Mouse (Mus musculus): ENCODE data around the gene Tmem79. TPM values are rescaled to one million over a fixed set of nuclear protein-coding genes. Genes with fewer than 3 reads are reported as not detected.
"Not testable (repeated sequence)": the region's sequence is repeated elsewhere in the genome, so short reads cannot be mapped to it uniquely, and the experiment has no call there.

The Tmem79 gene
- polyA plus RNA-seq, 1 experiment from 2014 or later = 1.2 TPM

- H3K9ac ChIP-seq (ENCODE audit: low read depth, low read length); H3K9me3 ChIP-seq (replicated peaks; ENCODE audit: control insufficient read depth, low read length, poor library complexity, severe bottlenecking); H3K4me1 ChIP-seq (ENCODE audit: control insufficient read depth, insufficient read depth, low read length); ATAC-seq; H3K36me3 ChIP-seq (ENCODE audit: control insufficient read depth, insufficient read depth, low read length); H3K27ac ChIP-seq (ENCODE audit: low read length); H3K27me3 ChIP-seq (ENCODE audit: control insufficient read depth, insufficient read depth, low read depth, low read length); H3K4me3 ChIP-seq (ENCODE audit: low read depth, low read length); H3K4me2 ChIP-seq (ENCODE audit: low read length): not testable (repeated sequence)
- WGBS = 93% methylated on average over 7 of the region's 7 CpGs
Measured at GRCm38 (mm10) chr3:88368511-88368910, 32.6 kb upstream of the Tmem79 start.

- H3K27ac ChIP-seq (ENCODE audit: low read length); H3K4me2 ChIP-seq (ENCODE audit: low read length); H3K9ac ChIP-seq (ENCODE audit: low read depth, low read length); H3K36me3 ChIP-seq (ENCODE audit: control insufficient read depth, insufficient read depth, low read length); H3K9me3 ChIP-seq (replicated peaks; ENCODE audit: control insufficient read depth, low read length, poor library complexity, severe bottlenecking); H3K27me3 ChIP-seq (ENCODE audit: control insufficient read depth, insufficient read depth, low read depth, low read length); H3K4me3 ChIP-seq (ENCODE audit: low read depth, low read length); H3K4me1 ChIP-seq (ENCODE audit: control insufficient read depth, insufficient read depth, low read length): not testable (repeated sequence)
- WGBS = 50% methylated on average over 3 of the region's 7 CpGs
- 0 out of 2 replicates have a peak, but pooled peaks have one; percentile 33 for ATAC-seq
Measured at GRCm38 (mm10) chr3:88367517-88367916, 31.6 kb upstream of the Tmem79 start.

DNA sequence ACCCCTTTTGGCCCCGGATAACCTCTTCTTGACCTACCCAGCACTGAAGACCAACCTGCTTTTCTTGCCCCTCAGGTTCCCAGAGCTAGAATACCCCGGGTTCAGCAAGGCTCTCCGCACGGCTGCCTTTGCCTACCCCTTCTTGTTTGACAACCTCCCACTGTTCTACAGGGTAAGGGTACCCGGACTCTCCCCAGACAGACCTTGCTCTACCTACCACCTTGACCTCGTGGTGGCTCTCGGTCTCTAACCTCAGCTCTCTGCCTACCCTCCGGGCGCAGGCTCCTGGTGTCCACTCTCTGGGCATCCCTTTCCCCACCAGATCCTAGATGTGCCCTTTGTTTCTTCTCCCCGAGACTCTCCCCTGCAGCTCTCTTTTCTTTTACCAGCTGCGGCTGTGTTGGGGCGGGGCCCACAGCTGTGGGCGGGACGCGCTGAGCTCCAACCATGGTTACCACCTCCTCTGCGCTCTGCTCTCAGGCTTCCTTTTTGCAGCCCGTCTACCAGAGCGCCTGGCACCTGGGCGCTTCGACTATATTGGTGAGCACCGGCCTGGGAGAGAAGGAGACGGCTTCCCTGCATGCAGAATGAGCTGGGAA is 31.0 kb upstream of the Tmem79 start:
- peak overlapping the region; percentile 35; the same call in 1 of the 2 replicates for H3K4me2 ChIP-seq (ENCODE audit: low read length)
- peak overlapping the region; percentile 20 for H3K4me3 ChIP-seq (ENCODE audit: low read depth, low read length)
- H3K9me3 ChIP-seq (replicated peaks; ENCODE audit: control insufficient read depth, low read length, poor library complexity, severe bottlenecking); H3K27me3 ChIP-seq (ENCODE audit: control insufficient read depth, insufficient read depth, low read depth, low read length); H3K9ac ChIP-seq (ENCODE audit: low read depth, low read length); H3K4me1 ChIP-seq (ENCODE audit: control insufficient read depth, insufficient read depth, low read length); H3K36me3 ChIP-seq (ENCODE audit: control insufficient read depth, insufficient read depth, low read length); H3K27ac ChIP-seq (ENCODE audit: low read length): not testable (repeated sequence)
- peak; percentile 80 for ATAC-seq
- WGBS = 1% methylated on average over 15 of the region's 22 CpGs

DNA sequence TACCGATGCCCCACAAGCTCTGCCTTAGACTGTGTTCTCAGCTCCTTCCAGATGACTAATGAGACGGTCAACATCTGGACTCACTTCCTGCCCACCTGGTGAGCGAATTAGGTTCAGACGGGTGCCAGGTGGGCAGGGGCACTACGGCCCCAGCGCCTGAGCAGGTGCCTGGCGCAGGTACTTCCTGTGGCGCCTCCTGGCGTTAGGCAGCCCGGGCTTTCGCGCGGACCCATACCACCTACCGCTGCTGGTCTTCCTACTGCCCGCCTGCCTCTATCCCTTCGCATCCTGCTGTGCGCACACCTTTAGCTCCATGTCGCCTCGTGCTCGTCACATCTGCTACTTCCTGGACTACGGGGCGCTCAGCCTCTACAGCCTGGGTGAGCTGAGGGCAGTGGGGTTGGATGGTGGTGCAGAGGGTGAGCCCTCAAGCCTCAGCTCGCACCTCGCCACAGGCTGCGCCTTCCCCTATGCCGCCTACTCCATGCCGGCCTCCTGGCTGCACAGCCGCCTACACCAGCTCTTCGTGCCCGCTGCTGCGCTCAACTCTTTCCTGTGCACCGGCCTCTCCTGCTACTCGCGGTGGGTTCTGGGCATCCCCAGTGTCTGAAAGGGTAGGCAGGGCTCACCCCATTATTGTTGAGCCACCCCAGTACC is 29.9 kb upstream of the Tmem79 start:
- ATAC-seq = no peak
- Histone ChIP-seq H3K9ac (ENCODE audit: low read depth, low read length) (no peak overlapping the region), H3K4me1 (ENCODE audit: control insufficient read depth, insufficient read depth, low read length) (no peaks in the 10 kb centered on the region), H3K9me3 (replicated peaks; ENCODE audit: control insufficient read depth, low read length, poor library complexity, severe bottlenecking) (peaks cover 2% of the 10 kb centered on the region; the same call in 1 of the 2 replicates), H3K36me3 (ENCODE audit: control insufficient read depth, insufficient read depth, low read length) (peaks cover 14% of the 10 kb centered on the region), H3K4me3 (ENCODE audit: low read depth, low read length) (no peak overlapping the region), H3K4me2 (ENCODE audit: low read length) (no peak overlapping the region), H3K27ac (ENCODE audit: low read length) (no peak overlapping the region), H3K27me3 (ENCODE audit: control insufficient read depth, insufficient read depth, low read depth, low read length) (peaks cover 4% of the 10 kb centered on the region; the same call in 1 of the 2 replicates)
- WGBS = 33% methylated on average over 34 of the region's 34 CpGs

- Histone ChIP-seq H3K4me2 (ENCODE audit: low read length) (no peak within 1 kb of the TSS), H3K4me1 (ENCODE audit: control insufficient read depth, insufficient read depth, low read length) (no peaks in the 10 kb centered on the region), H3K27me3 (ENCODE audit: control insufficient read depth, insufficient read depth, low read depth, low read length) (peaks cover 4% of the 10 kb centered on the region; the same call in 1 of the 2 replicates), H3K9ac (ENCODE audit: low read depth, low read length) (no peak within 1 kb of the TSS), H3K4me3 (ENCODE audit: low read depth, low read length) (no peak within 1 kb of the TSS), H3K36me3 (ENCODE audit: control insufficient read depth, insufficient read depth, low read length) (peaks cover 28% of the 10 kb centered on the region), H3K9me3 (replicated peaks; ENCODE audit: control insufficient read depth, low read length, poor library complexity, severe bottlenecking) (no peaks in the 10 kb centered on the region), H3K27ac (ENCODE audit: low read length) (no peak within 1 kb of the TSS)
- 4% methylated on average over 16 of the region's 16 CpGs for WGBS
- ATAC-seq = no peak
Measured at GRCm38 (mm10) chr3:88364337-88364736, 28.4 kb upstream of the Tmem79 start, which contains the start of gene Paqr6. Paqr6 (plus strand) TSS chr3:88364584.

DNA sequence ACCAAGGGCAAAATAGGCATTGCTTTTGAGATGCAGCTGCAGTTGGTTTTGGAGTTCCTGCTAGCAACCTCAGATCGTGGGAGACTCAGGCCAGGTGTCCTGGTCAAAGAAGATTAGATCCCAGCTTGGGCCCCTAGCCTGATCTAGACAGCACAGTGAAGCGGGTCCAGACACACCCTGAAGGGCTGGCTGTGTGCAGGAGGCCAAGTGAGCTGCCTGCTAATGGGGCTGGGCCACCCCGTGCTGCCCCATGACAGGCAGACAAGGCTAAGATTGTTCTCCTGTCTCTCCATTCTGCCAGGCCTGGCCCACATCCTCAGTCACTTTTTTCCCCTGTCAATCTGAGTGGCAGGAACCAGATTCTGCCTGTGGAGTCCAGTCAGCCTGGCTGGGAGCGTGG is 27.8 kb upstream of the Tmem79 start:
- 53% methylated on average over 4 of the region's 4 CpGs for WGBS
- Histone ChIP-seq H3K4me1 (ENCODE audit: control insufficient read depth, insufficient read depth, low read length) (no peaks in the 10 kb centered on the region), H3K9me3 (replicated peaks; ENCODE audit: control insufficient read depth, low read length, poor library complexity, severe bottlenecking) (no peaks in the 10 kb centered on the region), H3K27ac (ENCODE audit: low read length) (no peak overlapping the region), H3K27me3 (ENCODE audit: control insufficient read depth, insufficient read depth, low read depth, low read length) (peaks cover 4% of the 10 kb centered on the region; the same call in 1 of the 2 replicates), H3K4me3 (ENCODE audit: low read depth, low read length) (no peak overlapping the region), H3K9ac (ENCODE audit: low read depth, low read length) (no peak overlapping the region), H3K36me3 (ENCODE audit: control insufficient read depth, insufficient read depth, low read length) (peaks cover 31% of the 10 kb centered on the region), H3K4me2 (ENCODE audit: low read length) (no peak overlapping the region)
- no peak for ATAC-seq

DNA sequence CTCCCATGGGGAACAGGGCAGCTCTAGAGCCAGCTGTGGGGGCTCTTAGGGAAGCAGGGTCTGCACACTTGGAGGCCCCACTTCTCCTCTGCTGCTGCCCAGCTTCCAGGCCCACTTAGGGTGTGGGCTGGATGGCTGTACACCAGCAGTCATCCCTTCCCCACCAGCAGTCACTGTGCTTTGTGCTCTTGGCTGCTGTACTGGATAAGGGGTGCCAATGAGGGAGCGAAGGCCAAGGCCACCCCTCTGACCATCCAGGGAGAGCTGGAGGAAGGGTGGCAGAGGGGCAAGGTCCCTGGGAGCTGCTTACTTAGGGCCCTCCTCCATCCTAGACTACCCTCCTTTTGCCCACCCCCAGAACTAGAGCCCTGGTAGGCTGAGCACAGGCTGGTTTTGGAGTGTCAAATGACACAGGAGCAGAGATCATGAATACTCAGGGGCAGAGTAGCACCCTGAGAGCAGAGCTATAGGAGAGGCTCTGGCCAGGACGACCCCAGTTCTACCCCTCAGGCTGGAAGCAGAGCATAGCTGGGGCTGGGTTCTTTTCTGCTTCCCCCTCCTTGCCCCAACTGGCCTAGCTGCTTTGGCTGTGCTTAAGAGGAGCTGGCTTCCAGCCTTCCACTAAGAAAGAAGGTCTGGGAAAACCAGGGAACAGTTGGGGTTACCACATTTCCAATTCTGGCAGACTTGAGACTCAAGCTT is 25.8 kb upstream of the Tmem79 start:
- H3K9ac ChIP-seq (ENCODE audit: low read depth, low read length) = no peak overlapping the region
- H3K27ac ChIP-seq (ENCODE audit: low read length) = peak overlapping the region; percentile 8; the same call in 1 of the 2 replicates
- peaks cover 4% of the 10 kb centered on the region; the same call in 1 of the 2 replicates for H3K27me3 ChIP-seq (ENCODE audit: control insufficient read depth, insufficient read depth, low read depth, low read length)
- H3K4me3 ChIP-seq (ENCODE audit: low read depth, low read length) = no peak overlapping the region
- peaks cover 43% of the 10 kb centered on the region for H3K36me3 ChIP-seq (ENCODE audit: control insufficient read depth, insufficient read depth, low read length)
- no peaks in the 10 kb centered on the region for H3K4me1 ChIP-seq (ENCODE audit: control insufficient read depth, insufficient read depth, low read length)
- H3K4me2 ChIP-seq (ENCODE audit: low read length) = no peak overlapping the region
- no peaks in the 10 kb centered on the region for H3K9me3 ChIP-seq (replicated peaks; ENCODE audit: control insufficient read depth, low read length, poor library complexity, severe bottlenecking)
- no peak for ATAC-seq
- WGBS = 92% methylated on average over 2 of the region's 2 CpGs

DNA sequence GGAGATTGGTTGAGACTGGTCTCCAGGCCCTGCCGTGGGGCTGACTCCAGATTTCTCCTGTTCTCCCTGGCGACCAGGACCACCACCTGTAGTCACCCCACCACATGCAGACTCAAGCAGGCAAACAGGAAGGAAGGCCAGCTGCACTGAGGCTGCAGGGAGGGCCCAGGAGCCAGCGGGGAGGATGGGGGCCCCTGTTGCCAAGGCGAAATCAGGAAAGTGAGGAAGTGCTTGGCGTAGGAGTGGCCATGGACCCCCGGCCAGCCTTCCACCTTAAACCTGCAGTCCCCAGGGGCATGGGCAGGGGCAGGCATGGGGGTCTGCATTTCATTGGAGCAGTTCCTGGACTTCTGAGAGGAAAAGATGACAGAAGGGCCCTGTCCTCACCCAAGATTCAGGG is 25.1 kb upstream of the Tmem79 start:
- Histone ChIP-seq H3K4me2 (ENCODE audit: low read length) (no peak overlapping the region), H3K9ac (ENCODE audit: low read depth, low read length) (no peak overlapping the region), H3K36me3 (ENCODE audit: control insufficient read depth, insufficient read depth, low read length) (peaks cover 43% of the 10 kb centered on the region), H3K27me3 (ENCODE audit: control insufficient read depth, insufficient read depth, low read depth, low read length) (peaks cover 4% of the 10 kb centered on the region; the same call in 1 of the 2 replicates), H3K4me3 (ENCODE audit: low read depth, low read length) (no peak overlapping the region), H3K4me1 (ENCODE audit: control insufficient read depth, insufficient read depth, low read length) (no peaks in the 10 kb centered on the region), H3K9me3 (replicated peaks; ENCODE audit: control insufficient read depth, low read length, poor library complexity, severe bottlenecking) (no peaks in the 10 kb centered on the region), H3K27ac (ENCODE audit: low read length) (no peak overlapping the region)
- no peak for ATAC-seq
- WGBS = 81% methylated on average over 5 of the region's 6 CpGs

GRCm38 (mm10) chr3:88359989-88360388 is 24.0 kb upstream of the Tmem79 start:
- Histone ChIP-seq H3K27ac (ENCODE audit: low read length) (no peak overlapping the region), H3K9ac (ENCODE audit: low read depth, low read length) (no peak overlapping the region), H3K36me3 (ENCODE audit: control insufficient read depth, insufficient read depth, low read length) (peaks cover 47% of the 10 kb centered on the region), H3K27me3 (ENCODE audit: control insufficient read depth, insufficient read depth, low read depth, low read length) (no peaks in the 10 kb centered on the region), H3K9me3 (replicated peaks; ENCODE audit: control insufficient read depth, low read length, poor library complexity, severe bottlenecking) (no peaks in the 10 kb centered on the region), H3K4me2 (ENCODE audit: low read length) (no peak overlapping the region), H3K4me1 (ENCODE audit: control insufficient read depth, insufficient read depth, low read length) (no peaks in the 10 kb centered on the region), H3K4me3 (ENCODE audit: low read depth, low read length) (no peak overlapping the region)
- 78% methylated on average over 3 of the region's 3 CpGs for WGBS
- no peak for ATAC-seq
